Mouse (Mus musculus): Measurements from ENCODE around the gene Pdk3. TPM values are rescaled to one million over a fixed set of nuclear protein-coding genes. Genes with fewer than 3 reads are reported as not detected.

Gene Pdk3
- 29.0 and 29.1 TPM in 2 replicates for polyA plus RNA-seq (2012; rRNA removed)

DNA sequence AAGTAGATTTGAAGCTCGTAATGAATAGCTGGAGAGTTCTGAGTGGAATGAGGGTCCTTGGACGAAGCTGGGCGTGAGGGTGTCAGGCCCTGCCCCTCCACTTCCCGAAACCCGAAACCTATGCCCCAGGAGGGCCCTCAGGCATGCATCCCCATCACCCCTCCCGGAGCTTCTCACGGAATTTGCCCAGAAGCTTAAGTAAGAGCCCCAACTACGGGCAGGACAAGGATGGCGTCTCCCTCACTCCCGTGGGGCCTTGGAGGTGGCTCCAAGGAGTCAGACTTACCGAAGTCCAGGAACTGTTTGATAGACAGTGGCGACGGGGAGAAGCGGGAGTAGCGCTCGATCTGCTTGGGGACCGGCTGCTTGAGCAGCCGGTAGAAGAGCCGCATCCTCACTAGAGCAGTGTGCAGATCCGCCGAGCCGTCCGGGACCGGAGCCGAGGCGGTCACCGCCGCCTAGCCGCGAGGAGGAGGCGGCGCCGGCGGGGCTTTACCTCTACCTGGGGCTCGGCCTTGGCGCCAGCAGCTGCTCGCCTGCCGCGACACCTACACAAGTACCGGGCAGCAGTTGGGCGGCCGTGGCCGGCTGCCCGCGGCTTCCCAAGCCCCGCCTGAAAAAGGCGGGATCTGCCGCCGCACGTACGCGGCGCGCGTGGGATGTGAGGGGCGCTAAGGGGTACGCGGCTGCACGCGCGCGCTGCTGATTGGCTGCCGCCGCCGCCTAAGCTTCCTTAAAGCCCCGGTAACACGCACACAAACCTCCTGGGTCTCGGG lies at the start of gene Pdk3:
Gene Pdk3 (minus strand): TSS at position 641 of the 776 bp plus-strand sequence.
- peak within 1 kb of the TSS; percentile 95 for H3K4me3 ChIP-seq (replicated peaks; ENCODE audit: insufficient read depth, low read depth, low read length)
- no peaks in the 10 kb centered on the region for H3K4me1 ChIP-seq (ENCODE audit: control insufficient read depth, insufficient read depth, low read length)
- WGBS: 9% methylated on average over 65 of the region's 68 CpGs
- DNase-seq: peak; percentile 84 to 91
- TF ChIP-seq POLR2A (IDR thresholded peaks at IDR 0.05; ENCODE audit: borderline replicate concordance, insufficient read depth, low read length): peak; percentile 63; the same call in 1 of the 2 replicates
- no peak for TF ChIP-seq CTCF (IDR thresholded peaks at IDR 0.05; ENCODE audit: borderline replicate concordance, insufficient read depth, low read depth, low read length)
- H3K27me3 ChIP-seq (ENCODE audit: control insufficient read depth, insufficient read depth, low read length): no peaks in the 10 kb centered on the region
- H3K27ac ChIP-seq (ENCODE audit: insufficient read depth, low read length): peak within 1 kb of the TSS; percentile 89

DNA sequence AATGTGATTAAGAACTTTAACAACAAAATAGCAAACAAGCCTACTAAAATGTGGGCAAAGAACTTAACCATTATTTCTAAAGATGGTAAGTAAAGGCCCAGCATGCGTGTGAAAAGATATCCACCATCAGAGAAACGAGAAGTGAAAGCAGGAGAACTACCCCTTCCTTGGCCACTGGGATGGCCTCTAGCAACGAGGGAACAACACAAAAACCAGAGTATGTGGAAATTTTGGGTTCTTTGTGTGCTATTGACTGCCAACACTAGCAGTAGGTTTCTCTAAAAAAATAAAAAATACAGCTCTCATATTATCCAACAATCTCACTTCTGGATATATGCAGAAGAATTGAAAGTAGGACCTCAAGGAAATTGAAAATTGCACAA lies 45.6 kb upstream of the Pdk3 start:
- TF ChIP-seq POLR2A (IDR thresholded peaks at IDR 0.05; ENCODE audit: borderline replicate concordance, insufficient read depth, low read length) (no peak), CTCF (IDR thresholded peaks at IDR 0.05; ENCODE audit: borderline replicate concordance, insufficient read depth, low read depth, low read length) (no peak)
- H3K27ac ChIP-seq (ENCODE audit: insufficient read depth, low read length): no peak overlapping the region
- H3K27me3 ChIP-seq (ENCODE audit: control insufficient read depth, insufficient read depth, low read length): no peaks in the 10 kb centered on the region
- no peak for DNase-seq
- no peak overlapping the region for H3K4me3 ChIP-seq (replicated peaks; ENCODE audit: insufficient read depth, low read depth, low read length)
- no peaks in the 10 kb centered on the region for H3K4me1 ChIP-seq (ENCODE audit: control insufficient read depth, insufficient read depth, low read length)
- WGBS: 84% methylated on average over 3 of the region's 3 CpGs

DNA sequence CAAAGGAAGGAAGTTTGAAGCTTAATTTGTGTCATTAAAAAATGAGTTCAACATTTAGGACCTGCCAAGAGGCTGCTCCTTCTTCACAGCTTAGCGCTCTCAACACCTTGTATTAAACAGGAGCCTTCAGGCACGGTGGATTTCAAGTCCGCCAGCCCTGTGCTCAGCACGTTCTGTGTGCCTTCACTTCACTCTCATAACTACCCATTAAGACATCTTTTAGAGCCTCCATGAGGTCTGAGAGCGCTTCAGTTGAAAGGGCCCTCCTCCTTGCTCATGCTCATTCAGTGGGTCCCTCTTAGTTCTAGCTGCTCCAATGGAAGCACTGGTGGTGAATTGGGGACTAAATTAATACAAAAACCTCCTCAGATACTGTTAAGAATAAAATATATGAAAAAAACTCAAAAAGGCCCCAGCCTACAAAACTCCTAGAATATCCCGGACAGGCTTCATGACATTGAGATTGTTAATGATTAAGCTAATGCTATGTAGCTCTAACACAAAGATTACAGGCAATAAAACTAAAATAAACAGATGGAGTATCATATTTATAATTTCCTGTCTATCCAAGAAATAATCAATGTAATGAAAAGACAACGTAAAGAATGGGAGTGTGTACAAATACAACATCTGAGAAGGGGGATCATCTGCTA lies 45.1 kb upstream of the Pdk3 start:
- no peak overlapping the region for H3K4me3 ChIP-seq (replicated peaks; ENCODE audit: insufficient read depth, low read depth, low read length)
- H3K27ac ChIP-seq (ENCODE audit: insufficient read depth, low read length): no peak overlapping the region
- TF ChIP-seq CTCF (IDR thresholded peaks at IDR 0.05; ENCODE audit: borderline replicate concordance, insufficient read depth, low read depth, low read length) (no peak), POLR2A (IDR thresholded peaks at IDR 0.05; ENCODE audit: borderline replicate concordance, insufficient read depth, low read length) (no peak)
- WGBS: 80% methylated on average over 7 of the region's 7 CpGs
- no peak for DNase-seq
- no peaks in the 10 kb centered on the region for H3K4me1 ChIP-seq (ENCODE audit: control insufficient read depth, insufficient read depth, low read length)
- no peaks in the 10 kb centered on the region for H3K27me3 ChIP-seq (ENCODE audit: control insufficient read depth, insufficient read depth, low read length)

DNA sequence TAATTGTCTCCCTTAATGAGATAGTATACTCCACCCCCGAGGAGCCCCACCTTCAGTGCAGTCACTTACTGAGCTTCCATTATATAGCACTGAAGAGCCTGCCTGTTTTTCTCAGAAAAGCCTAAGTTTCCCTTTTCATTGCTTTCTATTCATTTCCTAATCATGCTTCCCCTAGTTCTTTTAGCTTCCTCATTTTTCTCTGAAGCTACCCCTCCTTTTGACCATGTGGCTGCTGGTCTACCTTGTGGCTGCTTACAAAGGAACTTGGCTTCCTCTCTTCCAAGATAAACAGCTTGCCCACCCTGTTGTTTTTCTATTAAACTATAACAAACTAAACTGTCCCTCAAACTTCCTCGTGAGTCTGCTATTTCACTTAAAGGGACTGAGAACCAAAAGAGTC lies 31.4 kb upstream of the Pdk3 start:
- DNase-seq: no peak
- 47% methylated on average over 2 of the region's 2 CpGs for WGBS
- no peak for TF ChIP-seq CTCF (IDR thresholded peaks at IDR 0.05; ENCODE audit: borderline replicate concordance, insufficient read depth, low read depth, low read length)
- TF ChIP-seq POLR2A (IDR thresholded peaks at IDR 0.05; ENCODE audit: borderline replicate concordance, insufficient read depth, low read length): no peak
- no peaks in the 10 kb centered on the region for H3K27me3 ChIP-seq (ENCODE audit: control insufficient read depth, insufficient read depth, low read length)
- no peaks in the 10 kb centered on the region for H3K4me1 ChIP-seq (ENCODE audit: control insufficient read depth, insufficient read depth, low read length)
- H3K27ac ChIP-seq (ENCODE audit: insufficient read depth, low read length): no peak overlapping the region
- H3K4me3 ChIP-seq (replicated peaks; ENCODE audit: insufficient read depth, low read depth, low read length): no peak overlapping the region

DNA sequence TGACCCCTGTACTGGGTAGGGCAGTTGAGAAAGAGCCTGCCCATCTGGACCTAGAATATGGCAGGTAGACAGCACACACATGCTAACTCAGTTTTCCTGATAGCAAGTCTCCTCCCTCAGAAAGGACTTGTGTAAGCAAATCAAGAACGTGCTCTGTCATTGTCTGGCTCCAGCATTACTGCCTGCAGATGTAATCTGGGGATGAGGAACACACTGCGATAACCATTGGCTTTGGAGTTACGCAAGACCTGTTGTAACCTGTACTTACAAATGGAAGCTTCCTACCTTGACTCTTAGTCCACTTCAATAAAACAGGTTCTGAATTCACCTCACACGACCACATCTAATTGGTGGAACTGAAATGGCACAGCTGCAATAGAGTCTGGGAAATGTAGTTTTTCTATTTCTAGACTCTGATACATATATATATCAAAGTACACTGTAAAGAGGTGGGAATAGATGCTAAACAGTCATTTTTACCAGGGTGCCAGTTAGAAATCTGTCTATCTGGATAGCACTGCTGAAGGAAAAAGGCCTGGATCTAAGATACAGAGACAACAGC lies 30.6 kb upstream of the Pdk3 start:
- Histone ChIP-seq H3K27me3 (ENCODE audit: control insufficient read depth, insufficient read depth, low read length) (no peaks in the 10 kb centered on the region), H3K4me1 (ENCODE audit: control insufficient read depth, insufficient read depth, low read length) (no peaks in the 10 kb centered on the region), H3K4me3 (replicated peaks; ENCODE audit: insufficient read depth, low read depth, low read length) (no peak overlapping the region), H3K27ac (ENCODE audit: insufficient read depth, low read length) (no peak overlapping the region)
- no peak for DNase-seq
- no peak for TF ChIP-seq POLR2A (IDR thresholded peaks at IDR 0.05; ENCODE audit: borderline replicate concordance, insufficient read depth, low read length)
- no peak for TF ChIP-seq CTCF (IDR thresholded peaks at IDR 0.05; ENCODE audit: borderline replicate concordance, insufficient read depth, low read depth, low read length)
- 78% methylated on average over 4 of the region's 4 CpGs for WGBS

DNA sequence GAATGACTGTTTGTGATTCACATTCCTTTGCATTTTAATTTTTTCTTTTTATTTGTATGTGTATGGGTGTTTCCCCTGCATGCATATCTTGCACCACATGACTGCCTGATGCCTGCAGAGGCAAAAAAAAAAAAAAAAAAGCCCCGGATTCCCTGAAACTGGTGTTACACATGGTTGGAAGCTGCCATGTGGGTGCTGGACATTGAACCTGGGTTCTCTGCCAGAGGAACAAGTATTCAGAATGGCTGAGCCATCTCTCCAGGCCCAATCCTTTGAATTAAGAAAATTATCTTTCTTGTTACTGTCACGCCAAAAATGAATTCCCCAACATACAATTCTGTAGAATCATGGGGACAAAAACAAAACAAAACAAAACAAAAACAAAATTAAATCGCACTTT lies 25.8 kb upstream of the Pdk3 start:
- DNase-seq: no peak
- Histone ChIP-seq H3K27ac (ENCODE audit: insufficient read depth, low read length) (no peak overlapping the region), H3K4me3 (replicated peaks; ENCODE audit: insufficient read depth, low read depth, low read length) (no peak overlapping the region), H3K4me1 (ENCODE audit: control insufficient read depth, insufficient read depth, low read length) (no peaks in the 10 kb centered on the region), H3K27me3 (ENCODE audit: control insufficient read depth, insufficient read depth, low read length) (no peaks in the 10 kb centered on the region)
- no peak for TF ChIP-seq POLR2A (IDR thresholded peaks at IDR 0.05; ENCODE audit: borderline replicate concordance, insufficient read depth, low read length)
- no peak for TF ChIP-seq CTCF (IDR thresholded peaks at IDR 0.05; ENCODE audit: borderline replicate concordance, insufficient read depth, low read depth, low read length)
- 64% methylated on average over 3 of the region's 3 CpGs for WGBS

DNA sequence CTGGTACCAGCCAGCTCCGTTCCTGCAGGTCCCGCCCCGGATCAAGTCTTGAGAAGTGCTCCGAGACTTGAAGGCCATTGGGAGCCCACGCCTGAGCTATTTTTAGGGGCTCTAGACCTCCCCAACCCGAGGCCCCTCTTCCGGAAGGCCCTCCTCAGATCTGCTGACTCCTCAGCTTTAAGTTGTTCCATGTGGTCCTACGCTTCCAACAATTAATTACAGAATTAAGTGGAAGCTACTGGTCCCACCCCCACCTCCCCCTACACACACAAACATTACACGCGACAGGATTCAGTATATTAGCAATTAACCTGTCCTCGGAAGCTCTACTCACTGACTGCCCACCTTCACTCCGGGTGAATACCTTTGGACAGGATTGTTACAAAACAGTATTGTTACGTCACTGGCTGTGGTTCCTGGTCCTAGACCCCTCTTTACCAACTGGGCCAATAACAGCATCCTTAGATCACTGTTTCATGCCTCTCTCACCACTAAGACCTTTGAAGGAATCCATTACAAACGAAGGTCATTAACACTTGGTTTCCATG lies 410 bp upstream of the Pdk3 start:
- WGBS: 14% methylated on average over 14 of the region's 14 CpGs
- Histone ChIP-seq H3K4me3 (replicated peaks; ENCODE audit: insufficient read depth, low read depth, low read length) (peak overlapping the region; percentile 95), H3K27ac (ENCODE audit: insufficient read depth, low read length) (peak overlapping the region; percentile 89), H3K4me1 (ENCODE audit: control insufficient read depth, insufficient read depth, low read length) (no peaks in the 10 kb centered on the region), H3K27me3 (ENCODE audit: control insufficient read depth, insufficient read depth, low read length) (no peaks in the 10 kb centered on the region)
- no peak for DNase-seq
- TF ChIP-seq CTCF (IDR thresholded peaks at IDR 0.05; ENCODE audit: borderline replicate concordance, insufficient read depth, low read depth, low read length): no peak
